Mouse (Mus musculus): ENCODE data around the gene Mrpl52. TPM values are rescaled to one million over a fixed set of nuclear protein-coding genes. Genes with fewer than 3 reads are reported as not detected.

Mrpl52 gene
- polyA plus RNA-seq (2017; shearing (Covaris generic)), result 100 to 1,000 TPM; 170 to 222 TPM

GRCm38 (mm10) chr14:54426689-54427398 is at the start of gene Mrpl52:
Mrpl52 (plus strand) TSS chr14:54426909.

GRCm38 (mm10) chr14:54417623-54418081 is 9.1 kb upstream of the Mrpl52 start, which contains the start of gene Slc7a7:
Slc7a7 (minus strand) TSS chr14:54417780.

DNA sequence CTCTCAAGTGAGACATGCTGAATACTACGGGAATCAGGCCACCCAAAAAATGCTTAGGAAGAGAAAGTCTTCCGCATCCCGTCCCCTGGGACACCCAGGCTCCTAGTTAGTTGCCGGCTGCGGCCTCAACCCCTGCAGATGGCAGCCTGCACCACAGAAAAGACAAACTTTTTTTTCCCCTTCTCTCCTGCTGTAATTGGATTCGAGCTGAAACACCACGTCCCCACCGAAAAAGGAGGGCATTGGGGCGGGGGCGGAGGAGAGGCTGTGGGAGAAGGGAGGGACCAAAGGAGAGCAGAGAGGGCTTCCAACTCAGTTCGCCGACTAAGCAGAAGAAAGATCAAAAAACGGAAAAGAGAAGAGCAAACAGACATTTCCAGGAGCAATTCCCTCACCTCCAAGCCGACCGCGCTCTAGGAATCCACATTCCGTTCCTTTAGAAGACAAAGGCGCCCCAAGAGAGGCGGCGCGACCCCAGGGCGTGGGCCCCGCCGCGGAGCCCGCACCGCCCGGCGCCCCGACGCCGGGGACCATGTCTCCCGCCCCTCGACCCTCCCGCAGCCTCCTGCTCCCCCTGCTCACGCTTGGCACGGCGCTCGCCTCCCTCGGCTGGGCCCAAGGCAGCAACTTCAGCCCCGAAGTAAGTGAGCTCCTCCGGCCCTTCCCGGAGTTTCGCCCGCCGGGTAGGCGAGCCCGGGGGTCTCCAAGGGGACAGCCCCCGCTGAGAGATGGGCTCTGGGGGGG is 4.8 kb downstream of the Mrpl52 start, which contains the start of gene Mmp14:
Gene Mmp14, plus strand, starts transcription at position 279 of the 744 bp plus-strand sequence.

DNA sequence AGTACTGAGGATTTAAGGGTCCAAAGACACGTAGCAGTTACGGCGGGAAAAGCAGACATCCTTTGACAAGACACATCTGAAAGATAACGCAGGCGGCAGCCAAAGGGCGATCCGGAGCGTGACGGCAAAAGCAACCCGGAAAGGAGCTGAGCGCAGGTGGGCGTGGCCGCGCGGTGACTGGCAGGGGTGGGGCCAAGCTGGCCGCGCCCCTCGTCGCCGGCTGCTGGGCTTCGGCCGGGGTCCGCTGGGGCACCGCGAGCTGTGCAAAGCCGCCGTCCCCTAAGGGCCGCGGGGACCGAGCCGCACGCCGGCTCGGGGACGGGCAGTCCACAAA is 37.2 kb downstream of the Mrpl52 start, which contains the start of gene Lrp10:
Gene Lrp10, plus strand, starts transcription at position 179 of the 334 bp plus-strand sequence.

DNA sequence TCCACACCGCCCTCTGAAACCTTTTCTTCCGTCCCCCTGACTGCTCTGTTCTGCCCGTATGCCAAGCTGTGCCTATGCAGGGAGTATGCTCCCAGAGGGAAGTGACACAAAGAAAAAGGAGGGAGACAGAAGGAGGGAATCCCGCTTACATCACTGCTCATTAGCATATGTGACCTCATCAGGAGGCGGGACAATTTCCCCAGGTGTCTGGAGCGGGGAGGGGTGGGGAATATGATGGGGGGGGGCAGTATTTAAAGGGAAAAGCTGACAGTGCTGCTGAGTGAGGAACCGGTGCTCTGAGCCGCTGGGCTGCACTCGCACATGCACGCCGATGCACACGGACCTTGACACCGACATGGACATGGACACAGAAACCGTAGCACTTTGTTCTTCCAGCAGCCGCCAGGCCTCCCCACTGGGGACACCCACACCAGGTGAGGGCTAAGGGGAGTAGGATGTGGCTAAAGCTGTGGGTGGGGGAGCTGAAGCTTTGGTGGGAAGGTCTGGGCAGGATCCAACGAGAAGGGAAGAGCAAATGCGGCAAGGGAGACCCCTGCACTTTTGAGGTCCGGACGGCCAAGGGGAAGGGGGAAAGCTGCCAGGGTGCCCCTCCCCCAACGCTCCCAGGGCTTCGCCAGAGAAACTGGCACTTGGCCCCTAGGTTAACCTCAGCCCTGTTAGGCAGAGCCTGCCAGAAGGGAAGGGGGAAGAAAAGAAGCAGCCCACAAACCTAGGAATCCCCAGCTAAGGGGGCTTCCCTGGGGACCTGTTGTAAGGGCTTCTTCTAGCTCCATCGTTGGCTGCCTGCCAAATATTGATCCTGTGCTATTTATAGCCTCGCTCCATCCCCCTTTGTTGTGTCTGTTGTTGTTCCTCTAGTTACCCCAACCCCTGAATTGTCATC is 49.5 kb downstream of the Mrpl52 start, which contains the start of gene Rem2:
Gene Rem2, plus strand, starts transcription at position 160 of the 904 bp plus-strand sequence.

Other genes starting within 250 kb of the Mrpl52 start
- gene Dad1, start 172.8 kb upstream of the Mrpl52 start, polyA plus RNA-seq (2017; shearing (Covaris generic)), result 100 to 1,000 TPM; 437 to 475 TPM
- 10 to 100 TPM; 20.6 to 32.2 TPM for gene Abhd4, start 172.7 kb upstream of the Mrpl52 start, polyA plus RNA-seq (2017; shearing (Covaris generic))
- gene Olfr49, start 142.0 kb upstream of the Mrpl52 start, polyA plus RNA-seq (2017; shearing (Covaris generic)), result under 1 TPM in 1 of 2 experiments, not detected in 1; 0.04 TPM
- gene Oxa1l, start 66.1 kb upstream of the Mrpl52 start, polyA plus RNA-seq (2017; shearing (Covaris generic)), result 10 to 100 TPM; 54.3 to 58.1 TPM
- 1 to 10 TPM; 1.5 to 1.6 TPM for gene Slc7a7, start 9.1 kb upstream of the Mrpl52 start, polyA plus RNA-seq (2017; shearing (Covaris generic))
- 10 to 100 TPM in 1 of 2 experiments, 1 to 10 TPM in 1; 6.7 to 25.0 TPM for gene Mmp14, start 4.7 kb downstream of the Mrpl52 start, polyA plus RNA-seq (2017; shearing (Covaris generic))
- 100 to 1,000 TPM; 364 to 420 TPM for gene Lrp10, start 37.2 kb downstream of the Mrpl52 start, polyA plus RNA-seq (2017; shearing (Covaris generic))
- gene Rem2, start 49.2 kb downstream of the Mrpl52 start, polyA plus RNA-seq (2017; shearing (Covaris generic)), result under 1 TPM; 0.35 to 0.87 TPM
- 10 to 100 TPM; 35.4 to 48.8 TPM for gene Prmt5, start 90.6 kb downstream of the Mrpl52 start, polyA plus RNA-seq (2017; shearing (Covaris generic))
- 10 to 100 TPM; 32.7 to 36.5 TPM for gene Haus4, start 127.7 kb downstream of the Mrpl52 start, polyA plus RNA-seq (2017; shearing (Covaris generic))
- under 1 TPM; 0.81 to 0.84 TPM for gene Ajuba, start 150.6 kb downstream of the Mrpl52 start, polyA plus RNA-seq (2017; shearing (Covaris generic))
- 1 to 10 TPM; 1.8 to 1.9 TPM for gene 4931414P19Rik, start 179.1 kb downstream of the Mrpl52 start, polyA plus RNA-seq (2017; shearing (Covaris generic))
- 100 to 1,000 TPM; 173 to 203 TPM for gene Psmb5, start 191.1 kb downstream of the Mrpl52 start, polyA plus RNA-seq (2017; shearing (Covaris generic))
- under 1 TPM; 0.08 to 0.17 TPM for gene Psmb11, start 194.5 kb downstream of the Mrpl52 start, polyA plus RNA-seq (2017; shearing (Covaris generic))
- not detected for gene Gm17606, start 214.0 kb downstream of the Mrpl52 start, polyA plus RNA-seq (2017; shearing (Covaris generic))
- gene Cdh24, start 214.5 kb downstream of the Mrpl52 start, polyA plus RNA-seq (2017; shearing (Covaris generic)), result 1 to 10 TPM; 1.8 to 1.9 TPM